28 mouse cellular contexts compared by ENCODE assay signal in genomic region chr7:6239787-6240186, GRCm38 (mm10). TPM values are rescaled to one million over a fixed set of nuclear protein-coding genes. Genes with fewer than 3 reads are reported as not detected.
A peak's percentile ranks its signal among the peaks of the same experiment; 100 is the strongest.
DNase-seq lines count a peak whose midpoint lies in the region; ATAC-seq and TF ChIP-seq lines count a peak whose summit lies in the region.
"Had no signal": no experiment of that assay in that cellular context is flagged by ENCODE, and none has a peak within 500 bp of the region (broad histone marks: within the 10 kb centered on the region; RNA-seq: fewer than 3 reads in every experiment).

No protein-coding gene starts in this region.

- H3K4me3 ChIP-seq in liver, adult 2 months (ENCODE audit: insufficient read depth, low read depth, low read length), result peak overlapping the region; percentile 48; the same call in 1 of the 2 replicates
- H3K4me3 ChIP-seq in liver, embryonic 12.5 days, result no peak overlapping the region
- H3K4me3 ChIP-seq in E14TG2a.4 (replicated peaks; ENCODE audit: low read length), result peak overlapping the region; percentile 66
- H3K4me3 ChIP-seq: embryonic facial prominence, embryonic 13.5 days; forebrain, embryonic 13.5 days; heart, embryonic 12.5 days; hindbrain, embryonic 10.5 days; hindbrain, embryonic 15.5 days had no signal

- no peaks in the 10 kb centered on the region for H3K27me3 ChIP-seq in liver, adult 2 months (ENCODE audit: control insufficient read depth, insufficient read depth, low read length)
- H3K27me3 ChIP-seq in liver, embryonic 12.5 days (replicated peaks), result no peaks in the 10 kb centered on the region; the same call in 1 of the 2 replicates
- no peaks in the 10 kb centered on the region for H3K27me3 ChIP-seq in E14TG2a.4 (ENCODE audit: insufficient read depth, low read length)
- H3K27me3 ChIP-seq: embryonic facial prominence, embryonic 13.5 days; forebrain, embryonic 13.5 days; heart, embryonic 12.5 days; hindbrain, embryonic 15.5 days had no signal

- H3K4me2 ChIP-seq in liver, embryonic 12.5 days, result no peak overlapping the region
- H3K4me2 ChIP-seq: embryonic facial prominence, embryonic 13.5 days; forebrain, embryonic 13.5 days; heart, embryonic 12.5 days; hindbrain, embryonic 15.5 days had no signal

- no peaks in the 10 kb centered on the region for H3K79me2 ChIP-seq in liver, adult 2 months (ENCODE audit: control insufficient read depth, insufficient read depth, low read length)

- H3K36me3 ChIP-seq in liver, adult 2 months (ENCODE audit: control insufficient read depth, insufficient read depth, low read length), result no peaks in the 10 kb centered on the region
- H3K36me3 ChIP-seq in liver, embryonic 12.5 days, result no peaks in the 10 kb centered on the region
- no peaks in the 10 kb centered on the region for H3K36me3 ChIP-seq in E14TG2a.4 (ENCODE audit: insufficient read depth, low read length)
- H3K36me3 ChIP-seq: embryonic facial prominence, embryonic 13.5 days; G1E; heart, embryonic 12.5 days; hindbrain, embryonic 10.5 days; hindbrain, embryonic 15.5 days had no signal

- peaks cover 4% of the 10 kb centered on the region; the same call in 1 of the 2 replicates for H3K4me1 ChIP-seq in liver, adult 2 months (ENCODE audit: control insufficient read depth, insufficient read depth, low read length)
- H3K4me1 ChIP-seq in liver, embryonic 12.5 days, result no peaks in the 10 kb centered on the region
- peaks cover 49% of the 10 kb centered on the region for H3K4me1 ChIP-seq in E14TG2a.4 (replicated peaks; ENCODE audit: low read depth, low read length)
- H3K4me1 ChIP-seq: embryonic facial prominence, embryonic 13.5 days; forebrain, embryonic 13.5 days; heart, embryonic 12.5 days; hindbrain, embryonic 10.5 days; hindbrain, embryonic 15.5 days had no signal

- no peak for TF ChIP-seq POLR2A in liver, adult 2 months (IDR thresholded peaks at IDR 0.05; ENCODE audit: extremely low read depth, insufficient read depth, low read length)

- WGBS in liver, adult 2 months, result 32% methylated on average over 11 of the region's 11 CpGs
- 36% methylated on average over 11 of the region's 11 CpGs for WGBS in liver, embryonic 12.5 days (ENCODE audit: insufficient replicate concordance)

- ATAC-seq in liver, embryonic 12.5 days, result no peak
- no peak for ATAC-seq in erythroblast, adult 5-6 weeks (replicated peaks; ENCODE audit: low FRiP score, poor library complexity, severe bottlenecking)
- ATAC-seq: activated CD4-positive, CD25-positive, alpha-beta regulatory T cell, adult 4 months; CD4-positive, CD25-positive, alpha-beta regulatory T cell, adult 4 months; forebrain, embryonic 13.5 days; forebrain, postnatal 0 days had no signal

- DNase-seq in kidney, adult 11 months, result peak; percentile 5
- no peak for DNase-seq in kidney, postnatal 25 days
- peak; percentile 75 for DNase-seq in liver, adult 2 months (ENCODE audit: extremely low read depth, low read depth, low spot score)
- DNase-seq in R1 (ENCODE audit: low read depth, low spot score), result peak; percentile 92
- DNase-seq: adrenal gland, postnatal 14 days; B cell, adult 2 months; cerebellum, adult 18-20 months; cerebellum, adult 9-11 months; cerebellum, postnatal 36 days; forebrain, postnatal 0 days; gastrocnemius, postnatal 14 days had no signal

- no peak for TF ChIP-seq CTCF in liver, adult 2 months (IDR thresholded peaks at IDR 0.05; ENCODE audit: low read depth, low read length)
- no peak for TF ChIP-seq CTCF in E14TG2a.4 (conservative IDR thresholded peaks at IDR 0.05; ENCODE audit: low read length)

- no peak overlapping the region for H3K27ac ChIP-seq in liver, adult 2 months (replicated peaks; ENCODE audit: insufficient read depth, low read depth, low read length)
- no peak overlapping the region for H3K27ac ChIP-seq in liver, embryonic 12.5 days
- H3K27ac ChIP-seq: embryonic facial prominence, embryonic 13.5 days; forebrain, embryonic 13.5 days; hindbrain, embryonic 10.5 days; hindbrain, embryonic 15.5 days had no signal

- no peak overlapping the region for H3K9ac ChIP-seq in liver, adult 2 months (ENCODE audit: low read depth, low read length)
- no peak overlapping the region for H3K9ac ChIP-seq in liver, embryonic 12.5 days
- H3K9ac ChIP-seq: embryonic facial prominence, embryonic 13.5 days; forebrain, embryonic 13.5 days; forebrain, postnatal 0 days; heart, embryonic 12.5 days; hindbrain, embryonic 15.5 days had no signal

- H3K9me3 ChIP-seq in liver, embryonic 12.5 days (replicated peaks), result no peaks in the 10 kb centered on the region
- H3K9me3 ChIP-seq in E14TG2a.4 (ENCODE audit: low read length), result no peaks in the 10 kb centered on the region
- H3K9me3 ChIP-seq: embryonic facial prominence, embryonic 13.5 days; G1E; heart, embryonic 12.5 days; hindbrain, embryonic 15.5 days had no signal

RNA-seq across cellular contexts. Expression of gene Epp13, which starts 12.7 kb away (rescaled TPM):
- not detected in 2 replicates for total RNA-seq in liver, adult 2 months (2014; rRNA removed)
- not detected in 2 replicates for polyA plus RNA-seq in liver, adult 2 months (2012; rRNA removed)
- not detected in 2 replicates for polyA plus RNA-seq in liver, embryonic 12.5 days (2016; fragmentation: Nextera tagmentation; extraction: Ambion mirVana)
- not detected in 2 replicates for total RNA-seq in erythroblast, adult 5-6 weeks (2015; ENCODE audit: low replicate concordance)
- total RNA-seq in erythroblast, adult 5-6 weeks (2017; ENCODE audit: low replicate concordance), result not detected in 2 replicates
- total RNA-seq: adrenal gland, adult 18-20 months; adrenal gland, postnatal 14 days; forebrain, postnatal 0 days; G1E; gastrocnemius, adult 18-20 months; gastrocnemius, postnatal 14 days; granulocyte monocyte progenitor cell, adult 5-6 weeks; heart, adult 8-10 months; heart, postnatal 25 days had no signal
- polyA plus RNA-seq: activated CD4-positive, CD25-positive, alpha-beta regulatory T cell, adult 4 months; CD4-positive, CD25-positive, alpha-beta regulatory T cell, adult 4 months; embryonic facial prominence, embryonic 13.5 days; forebrain, embryonic 13.5 days; G1E; heart, embryonic 12.5 days; heart, embryonic 16.5 days had no signal

RNA-seq across cellular contexts. Expression of gene Zscan5b, which starts 17.7 kb away (rescaled TPM):
- total RNA-seq in liver, adult 2 months (2014; rRNA removed), result not detected in 2 replicates
- not detected in 2 replicates for polyA plus RNA-seq in liver, adult 2 months (2012; rRNA removed)
- polyA plus RNA-seq in liver, embryonic 12.5 days (2016; fragmentation: Nextera tagmentation; extraction: Ambion mirVana), result not detected in 2 replicates
- total RNA-seq in erythroblast, adult 5-6 weeks (2015; ENCODE audit: low replicate concordance), result not detected in 2 replicates
- not detected in 2 replicates for total RNA-seq in erythroblast, adult 5-6 weeks (2017; ENCODE audit: low replicate concordance)
- total RNA-seq: adrenal gland, adult 18-20 months; adrenal gland, postnatal 14 days; forebrain, postnatal 0 days; G1E; gastrocnemius, adult 18-20 months; gastrocnemius, postnatal 14 days; granulocyte monocyte progenitor cell, adult 5-6 weeks; heart, adult 8-10 months; heart, postnatal 25 days had no signal
- polyA plus RNA-seq: activated CD4-positive, CD25-positive, alpha-beta regulatory T cell, adult 4 months; CD4-positive, CD25-positive, alpha-beta regulatory T cell, adult 4 months; embryonic facial prominence, embryonic 13.5 days; forebrain, embryonic 13.5 days; forebrain, postnatal 0 days; G1E; heart, embryonic 12.5 days; heart, embryonic 16.5 days; hindbrain, embryonic 10.5 days; hindbrain, embryonic 15.5 days had no signal

RNA-seq across cellular contexts. Expression of gene Galp, which starts 42.9 kb away (rescaled TPM):
- not detected in 2 replicates for total RNA-seq in liver, adult 2 months (2014; rRNA removed)
- polyA plus RNA-seq in liver, adult 2 months (2012; rRNA removed), result not detected in 2 replicates
- polyA plus RNA-seq in liver, embryonic 12.5 days (2016; fragmentation: Nextera tagmentation; extraction: Ambion mirVana), result not detected in 2 replicates
- not detected in 2 replicates for total RNA-seq in erythroblast, adult 5-6 weeks (2015; ENCODE audit: low replicate concordance)
- total RNA-seq in erythroblast, adult 5-6 weeks (2017; ENCODE audit: low replicate concordance), result not detected in 2 replicates
- total RNA-seq: adrenal gland, adult 18-20 months; adrenal gland, postnatal 14 days; forebrain, postnatal 0 days; G1E; gastrocnemius, adult 18-20 months; gastrocnemius, postnatal 14 days; granulocyte monocyte progenitor cell, adult 5-6 weeks; heart, adult 8-10 months; heart, postnatal 25 days had no signal
- polyA plus RNA-seq: activated CD4-positive, CD25-positive, alpha-beta regulatory T cell, adult 4 months; CD4-positive, CD25-positive, alpha-beta regulatory T cell, adult 4 months; embryonic facial prominence, embryonic 13.5 days; forebrain, embryonic 13.5 days; forebrain, postnatal 0 days; G1E; heart, embryonic 12.5 days; heart, embryonic 16.5 days; hindbrain, embryonic 10.5 days; hindbrain, embryonic 15.5 days had no signal

RNA-seq across cellular contexts. Expression of gene Zfp667, which starts 46.6 kb away (rescaled TPM):
- total RNA-seq in liver, adult 2 months (2014; rRNA removed), result 1.5 and 1.6 TPM in 2 replicates
- polyA plus RNA-seq in liver, adult 2 months (2012; rRNA removed), result 0.21 and 0.43 TPM in 2 replicates
- polyA plus RNA-seq in liver, embryonic 12.5 days (2016; fragmentation: Nextera tagmentation; extraction: Ambion mirVana), result 8.1 and 8.2 TPM in 2 replicates
- total RNA-seq in erythroblast, adult 5-6 weeks (2015; ENCODE audit: low replicate concordance), result not detected in 2 replicates
- total RNA-seq in erythroblast, adult 5-6 weeks (2017; ENCODE audit: low replicate concordance), result 0.09 and 0.84 TPM in 2 replicates

Comparison
In these comparisons a context has a peak if more than half of its experiments do, and no peak if none do; other contexts are left out.
1. DNase-seq: peak in kidney, adult 11 months (single experiment), liver, adult 2 months (single experiment) and R1 (single experiment); none in kidney, postnatal 25 days (0 of 2).